Mouse (Mus musculus): Measurements from ENCODE around the gene Usp49. TPM values are rescaled to one million over a fixed set of nuclear protein-coding genes. Genes with fewer than 3 reads are reported as not detected.
"Not testable (repeated sequence)": the region's sequence is repeated elsewhere in the genome, so short reads cannot be mapped to it uniquely, and the experiment has no call there.

Gene Usp49
- polyA plus RNA-seq, 1 experiment from 2014 or later = 1.2 TPM

- H3K4me3 ChIP-seq (ENCODE audit: low read depth, low read length) = no peak overlapping the region
- H3K9me3 ChIP-seq (ENCODE audit: low read length) = no peaks in the 10 kb centered on the region
- ATAC-seq = no peak
- no peak overlapping the region for H3K9ac ChIP-seq (replicated peaks)
- peaks cover 23% of the 10 kb centered on the region for H3K4me1 ChIP-seq (ENCODE audit: insufficient read depth)
- no peak for DNase-seq
- no peak overlapping the region for H3K4me2 ChIP-seq (ENCODE audit: low read depth, low read length)
- H3K27ac ChIP-seq (ENCODE audit: low read depth) = no peak overlapping the region
- no peaks in the 10 kb centered on the region; the same call in 1 of the 2 replicates for H3K36me3 ChIP-seq (replicated peaks; ENCODE audit: insufficient read depth, low read length)
- TF ChIP-seq CTCF (IDR thresholded peaks at IDR 0.05; ENCODE audit: low read depth) (no peak), EP300 (IDR thresholded peaks at IDR 0.05; ENCODE audit: low read depth) (no peak)
- WGBS (ENCODE audit: insufficient replicate concordance) = 70% methylated on average over 4 of the region's 4 CpGs
- no peaks in the 10 kb centered on the region for H3K27me3 ChIP-seq (ENCODE audit: insufficient read depth, low read length)
Observed at GRCm38 (mm10) chr17:47632181-47632840, 1.8 kb downstream of the Usp49 start.

- WGBS (ENCODE audit: insufficient replicate concordance) = 72% methylated on average over 7 of the region's 7 CpGs
- Histone ChIP-seq H3K4me3 (ENCODE audit: low read depth, low read length) (no peak overlapping the region), H3K4me2 (ENCODE audit: low read depth, low read length) (no peak overlapping the region), H3K36me3 (replicated peaks; ENCODE audit: insufficient read depth, low read length) (no peaks in the 10 kb centered on the region; the same call in 1 of the 2 replicates), H3K27ac (ENCODE audit: low read depth) (no peak overlapping the region), H3K27me3 (ENCODE audit: insufficient read depth, low read length) (no peaks in the 10 kb centered on the region), H3K4me1 (ENCODE audit: insufficient read depth) (peaks cover 12% of the 10 kb centered on the region), H3K9ac (replicated peaks) (no peak overlapping the region), H3K9me3 (ENCODE audit: low read length) (no peaks in the 10 kb centered on the region)
- TF ChIP-seq EP300 (IDR thresholded peaks at IDR 0.05; ENCODE audit: low read depth) (no peak), CTCF (IDR thresholded peaks at IDR 0.05; ENCODE audit: low read depth) (no peak)
- DNase-seq (no peak), ATAC-seq (no peak)
Observed at GRCm38 (mm10) chr17:47633999-47634770, 3.7 kb downstream of the Usp49 start.

GRCm38 (mm10) chr17:47642992-47643391 lies 12.5 kb downstream of the Usp49 start:
- 85% methylated on average over 2 of the region's 2 CpGs for WGBS (ENCODE audit: insufficient replicate concordance)
- ATAC-seq = no peak
- TF ChIP-seq CTCF (IDR thresholded peaks at IDR 0.05; ENCODE audit: low read depth) (peak; percentile 39), EP300 (IDR thresholded peaks at IDR 0.05; ENCODE audit: low read depth) (no peak)

GRCm38 (mm10) chr17:47646683-47647082 lies 16.2 kb downstream of the Usp49 start:
- TF ChIP-seq CTCF (IDR thresholded peaks at IDR 0.05; ENCODE audit: low read depth) (peak; percentile 86), EP300 (IDR thresholded peaks at IDR 0.05; ENCODE audit: low read depth) (no peak)
- Histone ChIP-seq H3K9ac (replicated peaks) (no peak overlapping the region), H3K4me2 (ENCODE audit: low read depth, low read length) (no peak overlapping the region), H3K36me3 (replicated peaks; ENCODE audit: insufficient read depth, low read length) (no peaks in the 10 kb centered on the region), H3K4me3 (ENCODE audit: low read depth, low read length) (no peak overlapping the region), H3K27ac (ENCODE audit: low read depth) (no peak overlapping the region), H3K27me3 (ENCODE audit: insufficient read depth, low read length) (no peaks in the 10 kb centered on the region), H3K4me1 (ENCODE audit: insufficient read depth) (no peaks in the 10 kb centered on the region), H3K9me3 (ENCODE audit: low read length) (no peaks in the 10 kb centered on the region)
- ATAC-seq (peak; percentile 56), DNase-seq (peak; percentile 89)
- WGBS (ENCODE audit: insufficient replicate concordance) = 82% methylated on average over 1 of the region's 1 CpGs

More at GRCm38 (mm10) chr17:47642992-47643391, 12.5 kb downstream of the Usp49 start:
- no peaks in the 10 kb centered on the region for H3K9me3 ChIP-seq (ENCODE audit: low read length)
- H3K4me2 ChIP-seq (ENCODE audit: low read depth, low read length) = no peak overlapping the region
- H3K4me1 ChIP-seq (ENCODE audit: insufficient read depth) = no peaks in the 10 kb centered on the region
- DNase-seq = no peak
- no peaks in the 10 kb centered on the region for H3K36me3 ChIP-seq (replicated peaks; ENCODE audit: insufficient read depth, low read length)
- H3K27ac ChIP-seq (ENCODE audit: low read depth) = no peak overlapping the region
- no peaks in the 10 kb centered on the region for H3K27me3 ChIP-seq (ENCODE audit: insufficient read depth, low read length)
- no peak overlapping the region for H3K4me3 ChIP-seq (ENCODE audit: low read depth, low read length)
- no peak overlapping the region for H3K9ac ChIP-seq (replicated peaks)

GRCm38 (mm10) chr17:47648966-47649365 lies 18.5 kb downstream of the Usp49 start:
- Histone ChIP-seq H3K27ac (ENCODE audit: low read depth) (no peak overlapping the region), H3K9me3 (ENCODE audit: low read length) (no peaks in the 10 kb centered on the region), H3K36me3 (replicated peaks; ENCODE audit: insufficient read depth, low read length) (no peaks in the 10 kb centered on the region), H3K4me2 (ENCODE audit: low read depth, low read length) (no peak overlapping the region), H3K27me3 (ENCODE audit: insufficient read depth, low read length) (no peaks in the 10 kb centered on the region), H3K4me3 (ENCODE audit: low read depth, low read length) (no peak overlapping the region), H3K9ac (replicated peaks) (no peak overlapping the region), H3K4me1 (ENCODE audit: insufficient read depth) (no peaks in the 10 kb centered on the region)
- no peak for TF ChIP-seq CTCF (IDR thresholded peaks at IDR 0.05; ENCODE audit: low read depth)
- no peak for TF ChIP-seq EP300 (IDR thresholded peaks at IDR 0.05; ENCODE audit: low read depth)
- no peak for ATAC-seq
- WGBS (ENCODE audit: insufficient replicate concordance) = 67% methylated on average over 4 of the region's 4 CpGs
- DNase-seq = no peak

- no peaks in the 10 kb centered on the region for H3K27me3 ChIP-seq (ENCODE audit: insufficient read depth, low read length)
- no peak overlapping the region for H3K4me3 ChIP-seq (ENCODE audit: low read depth, low read length)
- H3K9me3 ChIP-seq (ENCODE audit: low read length) = no peaks in the 10 kb centered on the region
- no peak for ATAC-seq
- DNase-seq = no peak
- H3K27ac ChIP-seq (ENCODE audit: low read depth) = no peak overlapping the region
- WGBS (ENCODE audit: insufficient replicate concordance) = 85% methylated on average over 2 of the region's 2 CpGs
- no peaks in the 10 kb centered on the region for H3K36me3 ChIP-seq (replicated peaks; ENCODE audit: insufficient read depth, low read length)
- TF ChIP-seq CTCF (IDR thresholded peaks at IDR 0.05; ENCODE audit: low read depth) (no peak), EP300 (IDR thresholded peaks at IDR 0.05; ENCODE audit: low read depth) (no peak)
- H3K4me2 ChIP-seq (ENCODE audit: low read depth, low read length) = no peak overlapping the region
- no peaks in the 10 kb centered on the region for H3K4me1 ChIP-seq (ENCODE audit: insufficient read depth)
- no peak overlapping the region for H3K9ac ChIP-seq (replicated peaks)
Observed at GRCm38 (mm10) chr17:47651953-47652352, 21.5 kb downstream of the Usp49 start.

GRCm38 (mm10) chr17:47654346-47654745 lies 23.9 kb downstream of the Usp49 start:
- H3K9ac ChIP-seq (replicated peaks); H3K4me2 ChIP-seq (ENCODE audit: low read depth, low read length); ATAC-seq; H3K36me3 ChIP-seq (replicated peaks; ENCODE audit: insufficient read depth, low read length); H3K4me3 ChIP-seq (ENCODE audit: low read depth, low read length); H3K4me1 ChIP-seq (ENCODE audit: insufficient read depth); H3K27me3 ChIP-seq (ENCODE audit: insufficient read depth, low read length); H3K27ac ChIP-seq (ENCODE audit: low read depth); H3K9me3 ChIP-seq (ENCODE audit: low read length); DNase-seq: not testable (repeated sequence)
- WGBS (ENCODE audit: insufficient replicate concordance) = 87% methylated on average over 8 of the region's 8 CpGs

Measured in liver, postnatal 0 days (tissue).